Mouse (Mus musculus): ENCODE measurements around the gene Atxn7l2. TPM values are rescaled to one million over a fixed set of nuclear protein-coding genes. Genes with fewer than 3 reads are reported as not detected.
A peak's percentile ranks its signal among the peaks of the same experiment; 100 is the strongest.

The Atxn7l2 gene
- polyA plus RNA-seq, 1 experiment from 2014 or later, result 4.3 TPM

DNA sequence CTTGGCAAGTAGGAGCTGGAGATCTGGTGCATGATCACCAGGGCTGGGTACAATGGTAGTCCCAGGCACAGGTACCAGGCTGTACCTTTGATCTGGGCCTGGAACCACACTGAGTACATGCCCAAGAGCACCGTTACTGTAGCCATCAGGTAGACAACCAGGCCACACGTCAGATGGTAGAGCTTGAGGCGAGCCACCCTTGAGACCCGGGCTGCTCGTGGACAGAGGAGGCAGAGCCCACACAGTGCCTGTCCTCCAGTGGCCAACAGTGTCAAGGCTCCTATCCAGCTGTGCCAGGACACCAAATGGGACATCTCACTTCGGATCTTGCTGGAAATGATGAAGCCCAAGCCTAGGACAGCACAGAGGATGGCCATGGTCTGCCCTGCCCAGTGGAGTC is 11.5 kb downstream of the Atxn7l2 start:
- no peak for TF ChIP-seq CTCF (IDR thresholded peaks at IDR 0.05; ENCODE audit: low read depth)
- no peak for TF ChIP-seq EP300 (optimal IDR thresholded peaks at IDR 0.05)
- H3K4me3 ChIP-seq (ENCODE audit: low read depth, low read length), result no peak overlapping the region
- peak overlapping the region; percentile 64; the same call in 1 of the 2 replicates for H3K4me2 ChIP-seq (replicated peaks; ENCODE audit: low read depth)
- no peaks in the 10 kb centered on the region for H3K9me3 ChIP-seq (ENCODE audit: control insufficient read depth, low read length)
- no peak for DNase-seq (ENCODE audit: low spot score)
- no peak overlapping the region for H3K9ac ChIP-seq (ENCODE audit: low read length)
- no peak overlapping the region for H3K27ac ChIP-seq (replicated peaks)
- peaks cover 5% of the 10 kb centered on the region; the same call in 1 of the 2 replicates for H3K4me1 ChIP-seq (replicated peaks; ENCODE audit: control insufficient read depth, insufficient read depth)
- H3K36me3 ChIP-seq (ENCODE audit: control insufficient read depth, insufficient read depth, low read length), result no peaks in the 10 kb centered on the region; the same call in 1 of the 2 replicates
- WGBS, result 91% methylated on average over 6 of the region's 6 CpGs
- no peak for ATAC-seq (ENCODE audit: low FRiP score, low TSS enrichment)
- no peaks in the 10 kb centered on the region for H3K27me3 ChIP-seq (ENCODE audit: control insufficient read depth, insufficient read depth, low read length)

DNA sequence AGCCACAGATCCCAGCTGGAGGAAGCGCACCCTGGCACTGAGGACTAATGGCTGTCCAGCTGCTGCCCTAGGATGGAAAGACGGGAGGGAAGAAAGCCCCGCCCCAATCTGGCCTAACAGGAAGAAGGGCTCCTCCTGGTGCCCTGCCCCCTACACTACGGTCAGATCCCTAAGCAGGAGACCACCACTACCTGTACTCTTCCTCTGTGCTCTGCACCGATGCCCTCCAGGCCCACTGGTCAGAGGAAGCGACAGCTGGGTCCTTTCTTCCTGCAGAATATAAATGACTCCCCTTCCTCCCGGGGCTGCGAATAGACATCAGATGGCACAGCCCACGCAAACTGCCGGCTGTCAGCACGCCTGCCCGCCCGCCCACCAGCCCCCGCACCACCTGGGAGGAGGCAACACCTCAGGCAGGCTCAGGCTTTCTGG is 13.7 kb downstream of the Atxn7l2 start:
- Histone ChIP-seq H3K4me1 (replicated peaks; ENCODE audit: control insufficient read depth, insufficient read depth) (peaks cover 5% of the 10 kb centered on the region; the same call in 1 of the 2 replicates), H3K36me3 (ENCODE audit: control insufficient read depth, insufficient read depth, low read length) (no peaks in the 10 kb centered on the region), H3K27ac (replicated peaks) (no peak overlapping the region), H3K4me3 (ENCODE audit: low read depth, low read length) (no peak overlapping the region), H3K27me3 (ENCODE audit: control insufficient read depth, insufficient read depth, low read length) (no peaks in the 10 kb centered on the region), H3K9me3 (ENCODE audit: control insufficient read depth, low read length) (no peaks in the 10 kb centered on the region), H3K9ac (ENCODE audit: low read length) (no peak overlapping the region), H3K4me2 (replicated peaks; ENCODE audit: low read depth) (no peak overlapping the region; the same call in 1 of the 2 replicates)
- no peak for TF ChIP-seq EP300 (optimal IDR thresholded peaks at IDR 0.05)
- peak; percentile 52 for TF ChIP-seq CTCF (IDR thresholded peaks at IDR 0.05; ENCODE audit: low read depth)
- ATAC-seq (ENCODE audit: low FRiP score, low TSS enrichment) (no peak), DNase-seq (ENCODE audit: low spot score) (peak; percentile 64)
- WGBS, result 20% methylated on average over 14 of the region's 14 CpGs

DNA sequence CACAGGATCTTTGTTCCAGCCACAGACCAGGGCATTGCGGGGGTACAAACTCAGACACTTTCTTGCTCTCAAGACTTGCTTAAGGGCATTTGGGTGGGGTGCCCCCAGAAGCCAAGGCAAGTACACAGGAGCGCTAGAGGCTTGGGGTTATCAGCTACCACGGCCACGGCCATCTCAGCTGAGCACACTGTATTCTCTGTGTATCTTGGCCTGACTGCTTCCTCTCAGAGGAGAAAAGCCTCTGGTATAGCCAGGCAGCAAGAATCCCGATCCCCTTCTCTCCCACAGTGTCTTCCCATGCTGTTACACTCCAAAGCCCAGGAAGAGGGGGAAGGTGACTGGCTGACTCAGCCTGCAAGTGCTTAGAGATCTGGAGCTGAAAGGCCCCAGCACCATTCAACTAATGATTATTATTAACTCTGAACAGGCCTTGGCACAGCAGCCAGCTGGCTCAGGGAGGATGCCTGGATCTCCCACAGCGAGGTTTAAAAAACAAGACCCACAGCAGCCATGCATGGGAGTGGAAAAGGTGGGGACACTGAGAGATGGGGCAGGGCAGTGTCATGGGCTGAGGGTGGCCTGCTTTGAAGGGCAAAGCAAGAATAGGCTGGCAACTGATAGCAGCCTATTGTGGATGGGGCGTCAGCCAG is 14.7 kb downstream of the Atxn7l2 start:
- peak; percentile 15 for DNase-seq (ENCODE audit: low spot score)
- peaks cover 2% of the 10 kb centered on the region; the same call in 1 of the 2 replicates for H3K4me1 ChIP-seq (replicated peaks; ENCODE audit: control insufficient read depth, insufficient read depth)
- H3K4me2 ChIP-seq (replicated peaks; ENCODE audit: low read depth), result no peak overlapping the region

DNA sequence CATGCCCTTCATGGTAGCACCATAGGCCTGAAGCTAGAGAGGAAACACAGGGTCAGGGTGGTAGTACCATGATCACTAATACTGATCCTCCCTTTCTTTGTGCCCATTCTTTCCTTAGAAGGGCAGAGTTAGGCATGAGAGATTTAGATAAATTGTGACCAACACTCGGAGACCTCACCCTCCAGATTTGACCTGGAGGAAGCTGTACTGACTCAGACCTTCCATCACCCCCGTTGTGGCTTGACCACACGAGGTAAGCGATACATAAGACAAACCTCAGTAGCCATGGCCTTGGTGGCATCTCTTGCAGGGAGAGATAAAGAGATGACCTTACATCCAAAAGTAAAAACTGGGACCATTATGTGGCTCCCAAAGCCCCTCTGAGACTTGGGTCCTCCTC is 15.4 kb downstream of the Atxn7l2 start:
- 82% methylated on average over 4 of the region's 4 CpGs for WGBS
- no peak overlapping the region for H3K4me2 ChIP-seq (replicated peaks; ENCODE audit: low read depth)
- DNase-seq (ENCODE audit: low spot score), result no peak
- no peaks in the 10 kb centered on the region for H3K36me3 ChIP-seq (ENCODE audit: control insufficient read depth, insufficient read depth, low read length)
- TF ChIP-seq EP300 (optimal IDR thresholded peaks at IDR 0.05) (no peak), CTCF (IDR thresholded peaks at IDR 0.05; ENCODE audit: low read depth) (no peak)
- no peaks in the 10 kb centered on the region for H3K27me3 ChIP-seq (ENCODE audit: control insufficient read depth, insufficient read depth, low read length)
- no peak overlapping the region for H3K4me3 ChIP-seq (ENCODE audit: low read depth, low read length)
- no peaks in the 10 kb centered on the region for H3K9me3 ChIP-seq (ENCODE audit: control insufficient read depth, low read length)
- ATAC-seq (ENCODE audit: low FRiP score, low TSS enrichment), result no peak
- H3K27ac ChIP-seq (replicated peaks), result no peak overlapping the region
- H3K9ac ChIP-seq (ENCODE audit: low read length), result no peak overlapping the region
- peaks cover 2% of the 10 kb centered on the region; the same call in 1 of the 2 replicates for H3K4me1 ChIP-seq (replicated peaks; ENCODE audit: control insufficient read depth, insufficient read depth)

More for the DNA sequence above, 14.7 kb downstream of the Atxn7l2 start:
- 68% methylated on average over 7 of the region's 7 CpGs for whole genome bisulfite sequencing
- Histone ChIP-seq H3K27me3 (ENCODE audit: control insufficient read depth, insufficient read depth, low read length) (no peaks in the 10 kb centered on the region), H3K9me3 (ENCODE audit: control insufficient read depth, low read length) (no peaks in the 10 kb centered on the region), H3K9ac (ENCODE audit: low read length) (no peak overlapping the region), H3K4me3 (ENCODE audit: low read depth, low read length) (no peak overlapping the region), H3K27ac (replicated peaks) (no peak overlapping the region), H3K36me3 (ENCODE audit: control insufficient read depth, insufficient read depth, low read length) (no peaks in the 10 kb centered on the region)
- ATAC-seq (ENCODE audit: low FRiP score, low TSS enrichment), result no peak
- TF ChIP-seq EP300 (optimal IDR thresholded peaks at IDR 0.05) (no peak), CTCF (IDR thresholded peaks at IDR 0.05; ENCODE audit: low read depth) (no peak)

DNA sequence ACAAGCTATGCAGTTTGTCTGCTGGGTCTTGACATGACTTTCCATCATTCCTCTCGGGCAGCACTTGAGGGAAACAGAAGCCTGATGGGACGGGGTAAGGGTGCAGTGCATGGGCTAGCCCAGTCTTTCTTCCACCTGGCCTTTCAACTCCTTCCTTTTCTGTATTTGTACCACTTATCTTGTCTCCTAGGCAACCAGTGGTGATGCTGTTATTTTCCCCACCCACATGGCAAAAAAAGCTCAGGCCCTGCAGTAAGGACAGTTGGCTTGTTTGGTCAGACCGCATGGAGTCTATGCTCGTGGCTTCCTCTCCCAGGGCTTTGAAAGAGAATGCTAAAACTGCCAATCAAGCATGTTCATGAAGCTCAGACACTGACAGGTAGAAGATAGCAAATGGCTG is 17.0 kb downstream of the Atxn7l2 start:
- no peaks in the 10 kb centered on the region for H3K36me3 ChIP-seq (ENCODE audit: control insufficient read depth, insufficient read depth, low read length)
- no peak overlapping the region for H3K4me2 ChIP-seq (replicated peaks; ENCODE audit: low read depth)
- H3K4me1 ChIP-seq (replicated peaks; ENCODE audit: control insufficient read depth, insufficient read depth), result 0 out of 2 replicates have a peak, but pooled peaks cover 2% of the 10 kb centered on the region
- no peaks in the 10 kb centered on the region for H3K9me3 ChIP-seq (ENCODE audit: control insufficient read depth, low read length)
- TF ChIP-seq EP300 (optimal IDR thresholded peaks at IDR 0.05), result no peak
- TF ChIP-seq CTCF (IDR thresholded peaks at IDR 0.05; ENCODE audit: low read depth), result no peak
- DNase-seq (ENCODE audit: low spot score) (no peak), ATAC-seq (ENCODE audit: low FRiP score, low TSS enrichment) (no peak)
- H3K27me3 ChIP-seq (ENCODE audit: control insufficient read depth, insufficient read depth, low read length), result no peaks in the 10 kb centered on the region
- H3K27ac ChIP-seq (replicated peaks), result no peak overlapping the region
- WGBS, result 42% methylated on average over 4 of the region's 4 CpGs
- H3K9ac ChIP-seq (ENCODE audit: low read length), result no peak overlapping the region
- no peak overlapping the region for H3K4me3 ChIP-seq (ENCODE audit: low read depth, low read length)

DNA sequence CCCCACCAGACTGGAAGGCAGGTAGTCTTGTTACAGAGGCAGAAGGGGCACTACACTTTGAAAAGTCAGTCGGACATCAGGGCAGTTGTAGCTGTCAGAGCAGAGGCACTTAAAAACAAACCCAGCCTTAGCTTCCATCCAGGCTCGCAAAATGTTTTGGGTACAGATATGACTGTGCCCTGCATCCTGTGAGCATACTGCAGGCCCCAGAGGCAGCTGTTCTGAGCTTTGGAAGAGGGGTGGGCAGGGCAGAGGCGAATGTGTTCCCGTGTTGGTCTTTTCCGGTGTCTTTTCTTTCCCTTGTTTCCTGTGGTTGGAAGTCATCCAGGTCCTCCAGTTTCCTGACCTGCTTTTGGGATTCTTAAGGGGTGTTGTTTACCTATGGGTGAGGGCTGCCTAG is 20.8 kb downstream of the Atxn7l2 start:
- TF ChIP-seq EP300 (optimal IDR thresholded peaks at IDR 0.05) (no peak), CTCF (IDR thresholded peaks at IDR 0.05; ENCODE audit: low read depth) (no peak)
- Histone ChIP-seq H3K4me2 (replicated peaks; ENCODE audit: low read depth) (peak overlapping the region; percentile 17; the same call in 1 of the 2 replicates), H3K9ac (ENCODE audit: low read length) (peak overlapping the region; percentile 13; the same call in 1 of the 2 replicates), H3K36me3 (ENCODE audit: control insufficient read depth, insufficient read depth, low read length) (no peaks in the 10 kb centered on the region), H3K4me3 (ENCODE audit: low read depth, low read length) (no peak overlapping the region), H3K4me1 (replicated peaks; ENCODE audit: control insufficient read depth, insufficient read depth) (no peaks in the 10 kb centered on the region), H3K9me3 (ENCODE audit: control insufficient read depth, low read length) (no peaks in the 10 kb centered on the region), H3K27ac (replicated peaks) (no peak overlapping the region), H3K27me3 (ENCODE audit: control insufficient read depth, insufficient read depth, low read length) (no peaks in the 10 kb centered on the region)
- ATAC-seq (ENCODE audit: low FRiP score, low TSS enrichment) (no peak), DNase-seq (ENCODE audit: low spot score) (peak; percentile 12)
- 29% methylated on average over 5 of the region's 5 CpGs for WGBS
